In genomic region chr4:129544106-129544505, GRCm38 (mm10) we compare ENCODE assay signal across 33 mouse cellular contexts. TPM values are rescaled to one million over a fixed set of nuclear protein-coding genes. Genes with fewer than 3 reads are reported as not detected.
DNase-seq lines count a peak whose midpoint lies in the region; ATAC-seq and TF ChIP-seq lines count a peak whose summit lies in the region.
"Had no signal": no experiment of that assay in that cellular context is flagged by ENCODE, and none has a peak within 500 bp of the region (broad histone marks: within the 10 kb centered on the region; RNA-seq: fewer than 3 reads in every experiment).

No protein-coding gene starts in this region.

- H3K4me1 ChIP-seq in liver, embryonic 15.5 days (replicated peaks), result peaks cover 44% of the 10 kb centered on the region
- H3K4me1 ChIP-seq in liver, embryonic 11.5 days (replicated peaks; ENCODE audit: control insufficient read depth, insufficient read depth, low read length), result peaks cover 13% of the 10 kb centered on the region
- H3K4me1 ChIP-seq in ES-Bruce4 (ENCODE audit: control insufficient read depth, insufficient read depth, low read length) (peaks cover 3% of the 10 kb centered on the region), G1E (ENCODE audit: insufficient read depth, low read depth, low read length) (peaks cover 49% of the 10 kb centered on the region)

- no peak for DNase-seq in liver, embryonic 11.5 days (ENCODE audit: low spot score)
- no peak for DNase-seq in G1E (ENCODE audit: low spot score)
- no peak for DNase-seq in heart, postnatal 14 days
- DNase-seq in frontal cortex, postnatal 14 days (ENCODE audit: low spot score in 2 of 2), result no peak
- DNase-seq: adrenal gland, adult 2 months; adrenal gland, postnatal 14 days; B cell, adult 2 months; cerebellum, adult 11 months; cerebellum, adult 2 months; cerebellum, postnatal 25 days; gastrocnemius, postnatal 10 days; gastrocnemius, postnatal 36 days; heart, adult 2 months had no signal

- no peak overlapping the region for H3K4me3 ChIP-seq in liver, embryonic 15.5 days (replicated peaks)
- no peak overlapping the region for H3K4me3 ChIP-seq in liver, embryonic 11.5 days (ENCODE audit: low read depth, low read length)
- H3K4me3 ChIP-seq in ES-Bruce4 (ENCODE audit: low read depth, low read length), result no peak overlapping the region
- H3K4me3 ChIP-seq in G1E (ENCODE audit: low read depth, low read length), result peak overlapping the region; percentile 51; the same call in 1 of the 2 replicates
- H3K4me3 ChIP-seq: embryonic facial prominence, embryonic 13.5 days; forebrain, embryonic 12.5 days; forebrain, embryonic 15.5 days; heart, adult 2 months; heart, embryonic 10.5 days; heart, embryonic 13.5 days; hindbrain, embryonic 12.5 days; hindbrain, embryonic 15.5 days; intestine, embryonic 15.5 days had no signal

- no peaks in the 10 kb centered on the region for H3K27me3 ChIP-seq in liver, embryonic 15.5 days
- no peaks in the 10 kb centered on the region for H3K27me3 ChIP-seq in liver, embryonic 11.5 days (replicated peaks; ENCODE audit: control insufficient read depth, insufficient read depth, low read length)
- H3K27me3 ChIP-seq in ES-Bruce4 (ENCODE audit: control insufficient read depth, insufficient read depth, low read length, poor library complexity, severe bottlenecking) (no peaks in the 10 kb centered on the region), G1E (ENCODE audit: insufficient read depth, low read length) (no peaks in the 10 kb centered on the region)
- H3K27me3 ChIP-seq: CH12.LX; embryonic facial prominence, embryonic 13.5 days; forebrain, embryonic 12.5 days; forebrain, embryonic 15.5 days; heart, embryonic 13.5 days; hindbrain, embryonic 12.5 days; hindbrain, embryonic 15.5 days; intestine, embryonic 15.5 days had no signal

- H3K27ac ChIP-seq in liver, embryonic 15.5 days (replicated peaks), result 0 out of 2 replicates have a peak overlapping the region, but pooled peaks have one; percentile 14
- H3K27ac ChIP-seq in liver, embryonic 11.5 days (ENCODE audit: low read depth, low read length), result no peak overlapping the region
- H3K27ac ChIP-seq in ES-Bruce4 (ENCODE audit: insufficient read depth, low read length), result peak overlapping the region; percentile 70
- H3K27ac ChIP-seq: embryonic facial prominence, embryonic 13.5 days; forebrain, embryonic 12.5 days; forebrain, embryonic 15.5 days; heart, adult 2 months; heart, embryonic 10.5 days; heart, embryonic 13.5 days; hindbrain, embryonic 12.5 days; hindbrain, embryonic 15.5 days; intestine, embryonic 15.5 days had no signal

- no peak for ATAC-seq in liver, embryonic 15.5 days (ENCODE audit: insufficient read depth)
- no peak for ATAC-seq in liver, embryonic 11.5 days (replicated peaks; ENCODE audit: low FRiP score)
- no peak for ATAC-seq in G1E (ENCODE audit: extremely low read depth, insufficient number of reproducible peaks, low FRiP score, poor library complexity, severe bottlenecking)
- ATAC-seq in inflammation-experienced regulatory T-cells, adult 6 months, result no peak
- ATAC-seq: forebrain, embryonic 15.5 days; intestine, embryonic 15.5 days had no signal

- no peak for TF ChIP-seq CTCF in ES-Bruce4 (IDR thresholded peaks at IDR 0.05; ENCODE audit: low read depth, low read length)
- no peak for TF ChIP-seq CTCF in G1E (IDR thresholded peaks at IDR 0.05; ENCODE audit: low read depth, low read length)

- TF ChIP-seq EP300 in ES-Bruce4 (IDR thresholded peaks at IDR 0.05; ENCODE audit: insufficient read depth, low read depth, low read length), result no peak

- intact Hi-C loops in heart, postnatal 14 days (cut with DNase I), result no loop called here

- no peak overlapping the region for H3K9ac ChIP-seq in liver, embryonic 15.5 days
- H3K9ac ChIP-seq in liver, embryonic 11.5 days (ENCODE audit: low read depth, low read length), result no peak overlapping the region
- H3K9ac ChIP-seq in ES-Bruce4 (ENCODE audit: low read depth, poor library complexity, severe bottlenecking), result peak overlapping the region; percentile 67
- H3K9ac ChIP-seq: embryonic facial prominence, embryonic 13.5 days; forebrain, embryonic 12.5 days; forebrain, embryonic 15.5 days; heart, embryonic 13.5 days; hindbrain, embryonic 12.5 days; hindbrain, embryonic 15.5 days; intestine, embryonic 15.5 days had no signal

- H3K9me3 ChIP-seq in liver, embryonic 15.5 days (replicated peaks), result no peaks in the 10 kb centered on the region
- no peaks in the 10 kb centered on the region for H3K9me3 ChIP-seq in liver, embryonic 11.5 days (ENCODE audit: control insufficient read depth, low read length)
- H3K9me3 ChIP-seq in ES-Bruce4 (replicated peaks; ENCODE audit: control insufficient read depth, insufficient read depth, low read length, poor library complexity, severe bottlenecking), result no peaks in the 10 kb centered on the region
- H3K9me3 ChIP-seq in G1E (replicated peaks), result no peaks in the 10 kb centered on the region
- H3K9me3 ChIP-seq: embryonic facial prominence, embryonic 13.5 days; forebrain, embryonic 12.5 days; forebrain, embryonic 15.5 days; heart, embryonic 10.5 days; heart, embryonic 13.5 days; hindbrain, embryonic 12.5 days; hindbrain, embryonic 15.5 days; intestine, embryonic 15.5 days had no signal

- no peak overlapping the region for H3K4me2 ChIP-seq in liver, embryonic 15.5 days
- H3K4me2 ChIP-seq in liver, embryonic 11.5 days, result no peak overlapping the region
- H3K4me2 ChIP-seq: embryonic facial prominence, embryonic 13.5 days; forebrain, embryonic 12.5 days; forebrain, embryonic 15.5 days; heart, embryonic 13.5 days; hindbrain, embryonic 12.5 days; hindbrain, embryonic 15.5 days; intestine, embryonic 15.5 days had no signal

- peaks cover 9% of the 10 kb centered on the region for H3K36me3 ChIP-seq in liver, embryonic 15.5 days (replicated peaks)
- H3K36me3 ChIP-seq in liver, embryonic 11.5 days (ENCODE audit: control insufficient read depth, insufficient read depth, low read length), result peaks cover 6% of the 10 kb centered on the region; the same call in 1 of the 2 replicates
- H3K36me3 ChIP-seq in ES-Bruce4 (ENCODE audit: control insufficient read depth, insufficient read depth, low read length, poor library complexity, severe bottlenecking) (no peaks in the 10 kb centered on the region; the same call in 1 of the 2 replicates), G1E (replicated peaks) (peaks cover 15% of the 10 kb centered on the region)
- H3K36me3 ChIP-seq: forebrain, embryonic 15.5 days had no signal

- 79% methylated on average over 4 of the region's 4 CpGs for WGBS in liver, embryonic 15.5 days (ENCODE audit: insufficient replicate concordance)
- WGBS in liver, embryonic 11.5 days, result 88% methylated on average over 4 of the region's 4 CpGs

- TF ChIP-seq POLR2A in ES-Bruce4 (IDR thresholded peaks at IDR 0.05; ENCODE audit: insufficient read depth, low read length), result no peak

RNA-seq across cellular contexts. Expression of gene Hdac1, which starts 1.6 kb away (rescaled TPM):
- 98.9 and 100 TPM in 2 replicates for polyA plus RNA-seq in liver, embryonic 15.5 days (2015; fragmentation: Nextera tagmentation; extraction: Ambion mirVana)
- polyA plus RNA-seq in liver, embryonic 11.5 days (2014; fragmentation: Nextera tagmentation; extraction: Ambion mirVana), result 215 and 223 TPM in 2 replicates
- polyA plus RNA-seq in ES-Bruce4 (2011; ENCODE audit: insufficient read depth, insufficient read length, low read depth, missing spikeins) (301 and 304 TPM in 2 replicates), G1E (2012) (53.7 and 63.6 TPM in 2 replicates)
- total RNA-seq in G1E (2014; fragmentation: Nextera tagmentation) (79.8 and 86.5 TPM in 2 replicates), G1E (2017) (64.5 and 76.7 TPM in 2 replicates)
- 10 to 100 TPM; 23.9 to 24.2 TPM for total RNA-seq in heart, postnatal 14 days (2021)
- polyA plus RNA-seq in inflammation-experienced regulatory T-cells, adult 6 months (2017; shearing (Covaris generic)), result 100 to 1,000 TPM; 256 to 267 (median 261) TPM

RNA-seq across cellular contexts. Expression of gene Lck, which starts 29.3 kb away (rescaled TPM):
- 2.4 and 3.3 TPM in 2 replicates for polyA plus RNA-seq in liver, embryonic 15.5 days (2015; fragmentation: Nextera tagmentation; extraction: Ambion mirVana)
- polyA plus RNA-seq in liver, embryonic 11.5 days (2014; fragmentation: Nextera tagmentation; extraction: Ambion mirVana), result 5.5 and 6.0 TPM in 2 replicates
- 18.7 and 20.1 TPM in 2 replicates for polyA plus RNA-seq in ES-Bruce4 (2011; ENCODE audit: insufficient read depth, insufficient read length, low read depth, missing spikeins)
- total RNA-seq in G1E (2014; fragmentation: Nextera tagmentation), result 3.5 TPM in 1 of 2 replicates, not detected in the other
- total RNA-seq in G1E (2017), result 1.7 and 2.1 TPM in 2 replicates
- 1.3 and 1.8 TPM in 2 replicates for polyA plus RNA-seq in G1E (2012)
- 10 to 100 TPM in 1 of 2 experiments, 1 to 10 TPM in 1; 1.4 to 20.4 TPM for total RNA-seq in heart, postnatal 14 days (2021)
- polyA plus RNA-seq in inflammation-experienced regulatory T-cells, adult 6 months (2017; shearing (Covaris generic)), result 1,000 to 10,000 TPM; 1,449 to 1,788 (median 1,727) TPM
- total RNA-seq: gastrocnemius, adult 18-20 months had no signal

RNA-seq across cellular contexts. Expression of gene Marcksl1, which starts 30.7 kb away (rescaled TPM):
- 51.3 and 52.7 TPM in 2 replicates for polyA plus RNA-seq in liver, embryonic 15.5 days (2015; fragmentation: Nextera tagmentation; extraction: Ambion mirVana)
- 388 and 395 TPM in 2 replicates for polyA plus RNA-seq in liver, embryonic 11.5 days (2014; fragmentation: Nextera tagmentation; extraction: Ambion mirVana)
- polyA plus RNA-seq in ES-Bruce4 (2011; ENCODE audit: insufficient read depth, insufficient read length, low read depth, missing spikeins) (379 and 434 TPM in 2 replicates), G1E (2012) (38.9 and 47.0 TPM in 2 replicates)
- total RNA-seq in G1E (2014; fragmentation: Nextera tagmentation) (14.5 and 18.7 TPM in 2 replicates), G1E (2017) (13.4 and 13.6 TPM in 2 replicates)
- total RNA-seq in heart, postnatal 14 days (2021), result 10 to 100 TPM; 13.6 to 23.8 TPM
- 1 to 10 TPM; 2.7 to 4.9 (median 4.4) TPM for polyA plus RNA-seq in inflammation-experienced regulatory T-cells, adult 6 months (2017; shearing (Covaris generic))

RNA-seq across cellular contexts. Expression of gene Fam167b, which starts 34.2 kb away (rescaled TPM):
- polyA plus RNA-seq in liver, embryonic 15.5 days (2015; fragmentation: Nextera tagmentation; extraction: Ambion mirVana), result 6.7 and 7.2 TPM in 2 replicates
- polyA plus RNA-seq in liver, embryonic 11.5 days (2014; fragmentation: Nextera tagmentation; extraction: Ambion mirVana), result 9.2 and 9.3 TPM in 2 replicates
- not detected in 2 replicates for polyA plus RNA-seq in ES-Bruce4 (2011; ENCODE audit: insufficient read depth, insufficient read length, low read depth, missing spikeins)
- total RNA-seq in G1E (2014; fragmentation: Nextera tagmentation), result not detected in 2 replicates
- total RNA-seq in G1E (2017), result not detected in 2 replicates
- not detected in 2 replicates for polyA plus RNA-seq in G1E (2012)
- under 1 TPM; 0.53 to 0.83 TPM for total RNA-seq in heart, postnatal 14 days (2021)
- polyA plus RNA-seq in inflammation-experienced regulatory T-cells, adult 6 months (2017; shearing (Covaris generic)), result under 1 TPM in 2 of 3 experiments, not detected in 1; 0.97 to 0.98 TPM
- total RNA-seq: common myeloid progenitor, adult 5-6 weeks; gastrocnemius, adult 18-20 months; gastrocnemius, postnatal 36 days; granulocyte monocyte progenitor cell, adult 5-6 weeks; hematopoietic stem cell, adult 5-6 weeks had no signal
- polyA plus RNA-seq: erythroblast, embryonic 14.5 days had no signal

RNA-seq across cellular contexts. Expression of gene Fam229a, which starts 53.1 kb away (rescaled TPM):
- polyA plus RNA-seq in liver, embryonic 15.5 days (2015; fragmentation: Nextera tagmentation; extraction: Ambion mirVana), result 0.28 and 0.82 TPM in 2 replicates
- polyA plus RNA-seq in liver, embryonic 11.5 days (2014; fragmentation: Nextera tagmentation; extraction: Ambion mirVana), result not detected in 2 replicates
- polyA plus RNA-seq in ES-Bruce4 (2011; ENCODE audit: insufficient read depth, insufficient read length, low read depth, missing spikeins) (not detected in 2 replicates), G1E (2012) (0.31 TPM in 1 of 2 replicates, not detected in the other)
- total RNA-seq in G1E (2014; fragmentation: Nextera tagmentation) (not detected in 2 replicates), G1E (2017) (not detected in 2 replicates)
- total RNA-seq in heart, postnatal 14 days (2021), result not detected
- polyA plus RNA-seq in inflammation-experienced regulatory T-cells, adult 6 months (2017; shearing (Covaris generic)), result not detected
- total RNA-seq: adrenal gland, adult 2 months; adrenal gland, postnatal 14 days; adrenal gland, postnatal 4 days; CH12.LX; common myeloid progenitor, adult 5-6 weeks; gastrocnemius, adult 18-20 months; gastrocnemius, postnatal 10 days; gastrocnemius, postnatal 36 days; granulocyte monocyte progenitor cell, adult 5-6 weeks; heart, postnatal 25 days; hematopoietic stem cell, adult 5-6 weeks had no signal
- polyA plus RNA-seq: embryonic facial prominence, embryonic 13.5 days; forebrain, embryonic 12.5 days; forebrain, embryonic 15.5 days; heart, adult 2 months; heart, embryonic 10.5 days; heart, embryonic 13.5 days; heart, embryonic 16.5 days; hindbrain, embryonic 12.5 days; intestine, embryonic 15.5 days had no signal

Comparison
In these comparisons a context has a peak if more than half of its experiments do, and no peak if none do; other contexts are left out.
1. RNA of gene Lck, which starts 29.3 kb away (polyA plus RNA-seq): 1,449 to 1,788 TPM in inflammation-experienced regulatory T-cells, adult 6 months; 18.7 to 20.1 TPM in ES-Bruce4, 5.5 to 6.0 TPM in liver, embryonic 11.5 days, 2.4 to 3.3 TPM in liver, embryonic 15.5 days and 1.3 to 1.8 TPM in G1E; every median in the first group is over 10 times any median in the second.